Mouse (Mus musculus) embryo, embryonic 11.5 days (tissue): ENCODE data around the gene Syn3.

Source experiments
- DNase-seq: peaks from one replicate; pipeline ENCODE4 v3.0.0-alpha.2; 2012; ENCODE audit warnings: low read depth, low spot score

The Syn3 gene

DNA sequence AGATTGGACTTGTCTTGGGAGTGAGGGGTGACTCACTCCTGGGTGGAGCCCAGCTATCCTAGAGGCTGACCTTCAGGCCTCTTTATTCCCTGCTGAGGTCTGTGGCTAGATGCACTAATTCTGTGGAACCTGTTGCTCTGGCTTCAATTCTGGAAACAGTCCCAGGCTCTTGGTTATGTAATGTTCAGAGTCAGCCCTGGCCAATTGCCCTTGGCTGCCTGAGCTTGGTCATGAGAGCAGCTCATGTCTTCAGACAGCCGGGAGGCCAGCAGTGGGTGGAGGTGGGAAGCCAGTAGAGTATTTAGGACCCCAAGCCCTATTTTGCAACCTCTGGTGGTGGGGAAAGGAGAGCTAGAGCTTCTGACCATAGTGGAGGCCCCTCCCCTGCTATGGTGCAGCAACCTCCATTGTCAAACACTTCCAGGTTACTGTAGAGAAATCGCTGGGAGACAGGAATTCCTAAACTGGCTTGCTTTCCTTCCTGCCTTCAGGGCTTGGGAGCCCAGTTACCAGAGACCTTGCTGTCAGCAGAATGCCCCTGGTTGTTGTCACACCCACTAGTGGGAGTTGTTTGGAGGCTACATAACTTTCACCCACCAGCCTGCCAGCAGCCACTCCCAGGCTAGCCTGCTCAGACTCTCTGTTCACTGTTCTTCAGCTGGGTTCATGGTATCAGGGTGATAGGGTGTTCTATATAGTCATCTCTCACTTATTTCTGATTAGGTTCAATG lies 158.9 kb downstream of the Syn3 start:
- no peak for DNase-seq

- DNase-seq: no peak
Observed at GRCm38 (mm10) chr10:86339121-86339520, 159.6 kb downstream of the Syn3 start.

- DNase-seq: no peak
Observed at GRCm38 (mm10) chr10:86338121-86338715, 160.5 kb downstream of the Syn3 start.

- DNase-seq: no peak
Observed at GRCm38 (mm10) chr10:86337239-86337638, 161.5 kb downstream of the Syn3 start.

DNA sequence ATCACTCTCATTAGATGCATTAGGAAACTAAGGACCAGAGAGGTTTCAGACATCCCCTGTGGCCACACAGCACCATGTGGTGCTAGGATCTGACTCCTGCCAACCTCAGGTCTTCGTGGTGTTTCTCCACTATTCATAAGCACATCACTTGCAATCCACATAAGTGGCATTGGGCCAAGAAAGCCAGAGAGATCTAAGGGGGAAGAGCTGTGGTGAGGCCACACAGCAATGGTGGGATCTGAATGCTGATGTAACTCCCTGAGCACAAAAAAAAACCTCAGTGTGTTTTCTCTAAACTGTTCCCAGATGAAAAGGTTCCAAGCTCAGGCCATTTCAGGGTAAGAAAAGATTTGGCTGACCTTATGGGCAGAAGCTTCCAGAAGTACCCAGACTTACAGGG lies 162.2 kb downstream of the Syn3 start:
- DNase-seq: no peak

GRCm38 (mm10) chr10:86334581-86334980 lies 164.1 kb downstream of the Syn3 start:
- no peak for DNase-seq

DNA sequence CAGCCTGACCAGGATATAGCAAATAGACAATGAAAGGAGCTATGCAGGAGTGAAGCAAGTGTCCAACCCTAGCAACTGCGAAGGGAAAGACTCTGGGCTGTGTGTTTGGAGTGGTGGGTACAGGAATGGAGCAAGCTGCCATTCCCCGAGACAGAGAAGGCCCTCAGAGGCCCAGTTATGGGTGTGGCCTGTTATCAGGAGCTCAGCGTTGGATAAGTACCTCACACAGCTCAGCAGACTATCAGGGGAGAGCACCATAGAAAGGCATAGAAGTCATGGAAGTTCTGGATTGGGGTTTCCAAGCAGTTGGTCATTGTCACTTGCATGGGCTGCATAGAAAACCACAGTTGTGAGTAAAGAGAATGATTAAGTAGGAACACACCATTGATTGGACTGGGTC lies 165.8 kb downstream of the Syn3 start:
- DNase-seq: no peak

GRCm38 (mm10) chr10:86331681-86332281 lies 166.9 kb downstream of the Syn3 start:
- no peak for DNase-seq

DNA sequence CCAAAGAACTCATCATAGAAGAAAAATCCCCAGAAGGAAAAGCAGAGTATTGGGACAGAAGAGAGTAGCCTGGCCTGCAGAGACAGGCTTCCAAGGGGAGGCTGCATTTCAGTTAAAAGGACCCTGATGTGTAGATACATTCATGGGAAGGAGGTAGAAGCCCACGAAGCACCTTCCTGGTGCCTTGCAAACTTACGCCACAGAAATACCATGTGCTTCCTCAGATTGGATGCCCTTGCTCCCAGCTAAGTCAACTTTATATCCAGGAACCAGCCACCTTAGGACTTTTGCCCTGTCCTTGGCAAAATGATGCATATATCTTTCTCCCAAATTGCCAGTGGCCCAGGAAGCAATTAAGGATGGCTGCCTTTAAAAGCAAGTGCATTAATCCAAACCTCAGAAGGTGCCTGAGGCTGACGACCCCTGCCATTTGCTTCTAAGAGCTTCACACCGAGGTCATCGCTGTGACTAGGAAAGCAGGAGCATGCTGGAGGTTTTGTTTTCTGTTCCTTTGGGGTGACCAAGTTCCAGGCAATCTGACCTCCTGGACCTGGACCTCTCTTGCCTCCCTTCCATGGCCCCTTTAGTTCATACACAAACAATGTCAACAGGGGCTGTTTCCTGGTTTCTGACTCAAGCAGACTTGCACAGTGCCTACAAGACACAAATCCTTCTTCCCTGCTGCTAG lies 167.6 kb downstream of the Syn3 start:
- no peak for DNase-seq

- no peak for DNase-seq
Observed at GRCm38 (mm10) chr10:86329241-86329882, 169.3 kb downstream of the Syn3 start.

- DNase-seq: no peak
Observed at GRCm38 (mm10) chr10:86328691-86329090, 170.0 kb downstream of the Syn3 start.

DNA sequence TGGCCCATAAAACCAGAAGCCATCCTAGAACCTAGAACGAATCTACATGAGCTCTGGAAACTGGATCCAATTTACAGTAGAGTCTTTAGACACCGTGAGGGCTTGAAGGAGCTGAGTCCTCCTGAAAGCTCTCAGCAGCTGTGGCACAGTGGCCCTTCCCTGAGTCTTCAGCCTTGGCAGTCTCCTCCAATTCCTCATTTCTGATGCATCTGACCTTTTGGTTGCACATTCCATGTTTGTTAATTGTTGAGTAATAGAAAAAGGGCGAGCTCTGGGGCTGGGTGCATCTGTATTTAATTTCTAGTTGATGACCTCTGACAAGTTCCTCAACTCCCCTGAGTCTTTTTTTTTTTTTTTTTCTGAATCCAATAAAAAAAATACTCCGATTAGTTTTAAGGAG lies 170.6 kb downstream of the Syn3 start:
- DNase-seq: no peak

- no peak for DNase-seq
Observed at GRCm38 (mm10) chr10:86325272-86325671, 173.4 kb downstream of the Syn3 start.

GRCm38 (mm10) chr10:86323275-86323994 lies 175.3 kb downstream of the Syn3 start:
- no peak for DNase-seq

DNA sequence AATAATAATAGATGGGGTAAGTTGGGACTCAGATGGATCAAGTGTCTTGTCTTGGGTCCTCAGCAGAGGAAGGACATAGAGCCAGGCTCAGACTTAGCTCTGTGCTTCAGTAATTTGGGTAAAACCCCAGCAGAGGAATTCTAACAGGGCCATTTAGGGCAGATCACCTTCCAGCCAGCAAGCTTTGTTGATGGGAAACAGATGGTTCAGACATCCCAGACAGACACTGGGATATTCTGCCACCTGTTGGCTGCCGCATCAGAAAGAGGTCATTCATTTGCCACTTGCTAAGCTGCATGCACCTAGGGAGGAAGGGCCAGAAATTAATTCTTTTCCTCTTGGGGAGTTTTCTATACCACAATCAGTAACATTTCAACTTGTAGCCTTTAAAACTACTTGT lies 176.7 kb downstream of the Syn3 start:
- no peak for DNase-seq

- DNase-seq: no peak
Observed at GRCm38 (mm10) chr10:86321194-86321593, 177.5 kb downstream of the Syn3 start.

GRCm38 (mm10) chr10:86320204-86320603 lies 178.5 kb downstream of the Syn3 start:
- no peak for DNase-seq

DNA sequence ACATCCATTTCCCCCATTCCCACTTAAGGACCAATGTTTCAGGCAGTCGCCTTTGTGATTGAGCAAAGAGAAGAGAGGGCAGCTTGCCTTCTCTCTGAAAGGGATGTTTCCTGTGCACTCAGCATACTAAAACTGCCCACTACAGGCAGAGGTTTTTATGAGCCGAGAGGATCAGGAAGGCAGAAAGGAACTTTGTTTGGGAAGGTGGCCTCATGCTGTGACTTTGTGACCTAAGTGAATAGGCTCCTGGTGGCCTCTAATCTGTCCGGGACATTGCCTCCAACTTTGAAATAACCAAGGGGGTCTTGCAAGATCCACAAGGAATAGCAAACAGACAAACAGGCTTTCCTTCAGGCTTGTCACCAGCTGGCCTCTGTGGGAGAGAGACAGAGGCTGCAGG lies 179.2 kb downstream of the Syn3 start:
- no peak for DNase-seq

DNA sequence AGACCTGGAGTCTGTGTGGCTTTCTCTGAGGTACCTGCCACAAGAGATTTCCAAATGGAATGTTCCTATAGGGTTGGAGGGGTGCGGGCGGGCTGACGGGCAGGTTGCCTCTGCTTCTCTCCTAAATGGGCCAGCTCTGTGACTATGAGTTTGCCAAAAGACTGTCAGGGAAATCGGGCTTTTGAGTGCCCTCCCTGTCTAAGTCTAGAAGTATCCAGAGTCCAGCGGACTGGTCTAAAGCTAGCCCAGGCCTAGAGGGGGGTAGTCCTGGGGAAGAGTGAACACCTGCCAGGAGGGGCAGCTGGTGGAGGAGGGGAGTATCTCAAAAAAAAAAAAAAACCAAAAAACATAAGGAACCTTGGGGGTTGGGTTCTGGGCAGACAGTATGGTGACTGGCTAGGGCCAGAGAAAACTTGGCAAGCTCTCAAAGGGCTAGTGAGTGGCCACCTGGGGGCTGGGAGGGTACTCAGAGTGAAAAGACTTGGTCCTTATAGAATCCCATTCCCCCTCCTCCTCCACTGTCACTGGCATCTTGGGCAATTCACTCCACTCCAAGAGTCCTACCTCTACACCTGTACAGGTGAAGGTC lies 180.1 kb downstream of the Syn3 start:
- no peak for DNase-seq

GRCm38 (mm10) chr10:86317633-86318032 lies 181.1 kb downstream of the Syn3 start:
- no peak for DNase-seq

GRCm38 (mm10) chr10:86315513-86315912 lies 183.2 kb downstream of the Syn3 start:
- no peak for DNase-seq
